Mouse (Mus musculus): ENCODE measurements around the gene Lamc2.

The Lamc2 gene

GRCm38 (mm10) chr1:153180160-153180559 lies 6.1 kb downstream of the Lamc2 start:
- no peak for DNase-seq (ENCODE audit: low spot score)

- DNase-seq (ENCODE audit: low spot score), result no peak
Measured at GRCm38 (mm10) chr1:153174801-153175200, 11.4 kb downstream of the Lamc2 start.

GRCm38 (mm10) chr1:153173276-153173675 lies 13.0 kb downstream of the Lamc2 start:
- no peak for DNase-seq (ENCODE audit: low spot score)

GRCm38 (mm10) chr1:153172291-153172731 lies 13.9 kb downstream of the Lamc2 start:
- DNase-seq (ENCODE audit: low spot score), result no peak

GRCm38 (mm10) chr1:153171011-153171410 lies 15.2 kb downstream of the Lamc2 start:
- DNase-seq (ENCODE audit: low spot score), result no peak

DNA sequence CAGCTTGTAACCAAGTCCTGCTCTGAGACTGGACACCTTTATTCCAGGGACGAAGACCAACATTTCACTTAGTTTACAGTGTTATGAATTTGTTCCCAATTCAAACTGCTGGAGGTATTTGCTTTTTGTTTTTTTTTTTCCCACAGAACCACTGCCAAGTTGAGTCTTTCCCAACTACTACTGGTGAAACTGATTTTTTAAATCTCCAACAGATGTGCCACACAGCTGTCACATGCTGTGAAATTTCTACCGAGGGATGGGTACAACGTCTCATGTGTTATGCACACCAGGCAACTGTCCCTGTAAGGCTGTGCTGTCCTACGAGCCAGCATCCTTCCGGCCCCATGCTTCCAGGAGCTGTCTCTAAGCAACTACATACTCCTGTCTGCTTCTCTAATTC lies 18.0 kb downstream of the Lamc2 start:
- no peak for DNase-seq (ENCODE audit: low spot score)

GRCm38 (mm10) chr1:153163831-153164230 lies 22.4 kb downstream of the Lamc2 start:
- no peak for DNase-seq (ENCODE audit: low spot score)

DNA sequence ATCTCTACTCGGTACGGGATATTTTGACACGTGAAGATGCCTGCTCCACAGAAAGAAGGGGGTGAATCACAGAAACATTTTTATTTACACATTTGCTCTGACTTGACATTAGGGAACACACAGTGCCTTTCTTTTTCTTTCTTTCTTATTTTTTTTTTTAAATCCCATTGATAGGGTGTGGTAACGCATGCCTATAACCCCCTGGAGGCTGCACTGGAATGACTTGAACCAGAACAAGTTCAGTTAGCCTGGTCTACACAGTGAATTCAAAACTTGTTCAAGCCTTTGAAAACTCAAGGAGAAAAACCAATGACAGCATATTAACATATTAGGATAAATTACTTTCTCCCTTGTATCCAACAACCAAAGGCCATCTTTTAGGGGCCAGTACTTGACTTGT lies 27.1 kb downstream of the Lamc2 start:
- DNase-seq (ENCODE audit: low spot score), result no peak

- no peak for DNase-seq (ENCODE audit: low spot score)
Measured at GRCm38 (mm10) chr1:153157021-153157623, 29.1 kb downstream of the Lamc2 start.

DNA sequence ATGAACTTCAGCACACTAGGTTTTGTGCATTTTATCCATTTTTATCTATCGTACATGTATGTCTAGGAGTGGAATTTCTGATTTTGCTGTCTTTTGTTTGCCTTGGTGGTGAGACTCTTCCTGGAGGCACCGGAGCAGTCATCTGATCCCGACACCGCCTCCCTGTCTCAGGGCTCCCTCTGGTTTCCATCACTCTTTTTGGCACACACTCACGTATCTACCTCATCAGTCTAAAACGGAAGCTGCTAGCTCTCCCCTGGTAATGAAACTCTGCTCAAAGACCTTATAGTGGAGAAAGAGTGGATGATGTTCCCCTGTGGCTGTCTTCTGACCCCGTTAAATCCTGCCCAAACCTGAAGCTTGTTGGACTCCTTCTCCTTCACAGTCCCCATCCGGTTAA lies 30.9 kb downstream of the Lamc2 start:
- no peak for DNase-seq (ENCODE audit: low spot score)

- no peak for DNase-seq (ENCODE audit: low spot score)
Measured at GRCm38 (mm10) chr1:153153619-153154137, 32.6 kb downstream of the Lamc2 start.

DNA sequence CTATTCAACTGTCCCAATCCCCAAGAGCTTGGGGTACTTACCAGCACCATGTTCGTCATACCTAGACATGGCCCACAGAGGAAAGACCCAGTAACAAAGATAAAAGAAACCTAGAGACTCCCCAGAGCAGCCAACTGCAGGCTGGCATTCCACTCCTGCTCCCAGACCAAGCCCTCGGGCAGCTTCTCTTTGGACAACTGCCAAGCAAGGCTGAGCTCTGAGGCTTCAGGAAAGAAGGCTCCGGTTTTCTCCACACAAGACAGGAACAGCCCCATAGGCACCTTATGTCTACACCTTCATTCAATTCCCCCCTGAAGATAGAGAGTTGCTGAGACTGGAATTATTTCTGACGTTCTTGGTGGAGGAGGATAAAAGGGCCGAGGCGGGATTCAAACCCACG lies 33.7 kb downstream of the Lamc2 start:
- DNase-seq (ENCODE audit: low spot score), result no peak

- DNase-seq (ENCODE audit: low spot score), result no peak
Measured at GRCm38 (mm10) chr1:153145791-153146190, 40.5 kb downstream of the Lamc2 start.

- no peak for DNase-seq (ENCODE audit: low spot score)
Measured at GRCm38 (mm10) chr1:153144021-153144420, 42.2 kb downstream of the Lamc2 start.

DNA sequence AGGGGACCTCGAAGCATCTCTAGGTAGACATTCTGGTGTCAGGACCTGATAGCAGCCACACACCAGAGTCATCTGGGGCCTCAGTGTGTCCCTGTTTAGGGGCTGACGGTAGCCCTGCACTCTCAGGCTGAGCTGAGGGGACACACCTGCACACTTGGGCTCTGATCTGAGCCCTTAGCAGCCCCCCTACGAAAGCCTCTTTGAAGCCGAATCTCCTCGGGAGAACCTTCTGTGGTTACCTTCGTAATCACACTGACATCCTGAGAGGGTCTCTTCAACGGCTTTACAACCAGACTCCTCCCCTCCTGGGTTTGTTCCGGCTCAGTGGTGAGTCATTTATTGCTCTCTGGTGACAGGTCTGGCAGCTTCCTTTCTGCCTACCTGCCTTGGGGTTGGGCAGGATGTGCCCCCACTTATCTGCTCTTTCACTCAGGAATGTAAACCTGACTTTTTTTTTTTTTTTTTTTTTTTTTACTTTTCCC lies 45.5 kb downstream of the Lamc2 start:
- DNase-seq (ENCODE audit: low spot score), result no peak

- no peak for DNase-seq (ENCODE audit: low spot score)
Measured at GRCm38 (mm10) chr1:153140265-153140664, 46.0 kb downstream of the Lamc2 start.

GRCm38 (mm10) chr1:153139635-153140034 lies 46.6 kb downstream of the Lamc2 start:
- no peak for DNase-seq (ENCODE audit: low spot score)

GRCm38 (mm10) chr1:153138486-153138885 lies 47.8 kb downstream of the Lamc2 start:
- DNase-seq (ENCODE audit: low spot score), result no peak

DNA sequence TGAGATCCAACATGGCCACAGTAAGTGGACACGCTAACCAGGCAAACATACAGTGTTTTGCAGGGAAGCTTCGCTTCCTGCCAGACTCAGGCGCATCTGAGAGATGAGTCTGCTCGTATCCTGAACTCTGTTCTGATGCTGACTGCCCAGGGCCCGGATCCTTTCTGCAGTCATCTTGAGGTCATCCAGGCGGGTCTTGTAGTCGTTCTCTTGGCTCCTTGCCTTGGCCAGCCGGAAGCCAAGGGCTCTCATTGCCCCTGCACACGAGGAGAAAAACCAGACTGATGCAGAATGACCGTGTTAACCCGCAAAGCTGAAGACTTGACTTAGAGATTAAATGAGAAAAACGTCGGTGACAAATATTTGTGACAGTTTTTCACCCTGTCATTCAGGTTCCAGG lies 49.6 kb downstream of the Lamc2 start:
- DNase-seq (ENCODE audit: low spot score), result no peak

GRCm38 (mm10) chr1:153133865-153134781 lies 52.1 kb downstream of the Lamc2 start:
- DNase-seq (ENCODE audit: low spot score), result no peak

GRCm38 (mm10) chr1:153129992-153130713 lies 56.1 kb downstream of the Lamc2 start:
- DNase-seq (ENCODE audit: low spot score), result no peak

GRCm38 (mm10) chr1:153128780-153129179 lies 57.5 kb downstream of the Lamc2 start:
- DNase-seq (ENCODE audit: low spot score), result no peak
